Mouse (Mus musculus): ENCODE data around the gene Spats1.

DNA sequence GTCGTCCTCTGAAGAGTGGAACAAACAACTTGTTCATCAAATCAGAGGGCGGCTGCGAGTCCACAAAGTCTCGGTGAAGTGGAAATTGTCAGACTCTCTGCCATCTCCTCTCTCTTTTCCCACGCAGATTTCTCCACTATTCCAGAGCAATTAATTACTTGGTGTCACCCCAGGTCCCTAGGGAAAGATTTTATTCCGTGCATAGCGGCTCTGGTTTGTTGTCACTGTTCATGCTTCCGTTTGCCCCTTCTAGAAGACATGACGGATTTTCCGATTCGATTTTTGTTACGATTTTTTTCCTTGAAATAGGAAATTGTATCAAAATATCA is 41.0 kb downstream of the Spats1 start:
- no peak for TF ChIP-seq ZC3H11A (IDR thresholded peaks at IDR 0.05; ENCODE audit: borderline replicate concordance, low read depth, low read length)
- TF ChIP-seq HCFC1 (IDR thresholded peaks at IDR 0.05; ENCODE audit: borderline replicate concordance, insufficient read depth, low read length), result no peak
- TF ChIP-seq ZNF384 (IDR thresholded peaks at IDR 0.05; ENCODE audit: low read depth, low read length), result no peak
- no peak for TF ChIP-seq MAFK (IDR thresholded peaks at IDR 0.05; ENCODE audit: insufficient read depth, low read depth, low read length)
- TF ChIP-seq CHD2 (IDR thresholded peaks at IDR 0.05; ENCODE audit: low read depth, low read length), result no peak
